Mouse (Mus musculus) lung, embryonic 14.5 days (tissue): ENCODE measurements at regions not wholly inside any gene's neighbourhood (a gene's known extent, or its start where the extent isn't known, plus 50 kb on each side); places are given as distances from the start of the nearest gene placed in this dataset.
A peak's percentile ranks its signal among the peaks of the same experiment; 100 is the strongest.

Experiments used
- ATAC-seq: fragments of 200-750 bp; cut with Nextera tagmentation; 2 replicates; pipeline ENCODE4 v1.8.0; 2017; ENCODE audit warnings: mild to moderate bottlenecking, moderate TSS enrichment, moderate library complexity; ENCODE audit not compliant: insufficient read depth
- DNase-seq: peaks from one replicate; pipeline ENCODE4 v3.0.0-alpha.2; 2015
- H3K27ac ChIP-seq: fragments of 300-500 bp; sonication (generic); 2 replicates; pipeline ENCODE4 v1.5.1; 2014; ENCODE audit warnings: low read depth, mild to moderate bottlenecking, moderate library complexity
- H3K27me3 ChIP-seq: fragments of 300-500 bp; sonication (generic); 2 replicates; pipeline ENCODE4 v1.6.1; 2014; ENCODE audit warnings: low read length, control low read depth; ENCODE audit not compliant: insufficient read depth
- H3K36me3 ChIP-seq: fragments of 300-500 bp; sonication (generic); 2 replicates; pipeline ENCODE4 v1.6.1; 2014; ENCODE audit warnings: control low read depth; ENCODE audit not compliant: insufficient read depth
- H3K4me1 ChIP-seq: fragments of 300-500 bp; sonication (generic); 2 replicates; pipeline ENCODE4 v1.6.1; 2014; ENCODE audit warnings: antibody characterized with exemption, control low read depth; ENCODE audit not compliant: insufficient read depth
- H3K4me2 ChIP-seq: fragments of 300-500 bp; sonication (generic); 2 replicates; pipeline ENCODE4 v1.6.1; 2014; ENCODE audit warnings: mild to moderate bottlenecking
- H3K4me3 ChIP-seq: fragments of 300-500 bp; sonication (generic); 2 replicates; pipeline ENCODE4 v1.5.1; 2014; ENCODE audit warnings: low read depth, low read length
- H3K9ac ChIP-seq: fragments of 300-500 bp; sonication (generic); 2 replicates; pipeline ENCODE4 v1.6.1; 2014
- H3K9me3 ChIP-seq: fragments of 300-500 bp; sonication (generic); 2 replicates; pipeline ENCODE4 v1.6.1; 2016; ENCODE audit warnings: low read depth, low read length, control low read depth
- CTCF ChIP-seq: IDR thresholded peaks from 2 replicates; pipeline ENCODE4 v1.5.1; 2016; ENCODE audit warnings: antibody characterized with exemption, low read depth
- WGBS: fragments of 180-500 bp; shearing (Covaris S2); extraction: QIAGEN DNeasy Blood & Tissue Kit; methylation state at CpG from one replicate; pipeline ENCODE4 v1.1.7; 2014; 5-methylcytosine and 5-hydroxymethylcytosine counted together

DNA sequence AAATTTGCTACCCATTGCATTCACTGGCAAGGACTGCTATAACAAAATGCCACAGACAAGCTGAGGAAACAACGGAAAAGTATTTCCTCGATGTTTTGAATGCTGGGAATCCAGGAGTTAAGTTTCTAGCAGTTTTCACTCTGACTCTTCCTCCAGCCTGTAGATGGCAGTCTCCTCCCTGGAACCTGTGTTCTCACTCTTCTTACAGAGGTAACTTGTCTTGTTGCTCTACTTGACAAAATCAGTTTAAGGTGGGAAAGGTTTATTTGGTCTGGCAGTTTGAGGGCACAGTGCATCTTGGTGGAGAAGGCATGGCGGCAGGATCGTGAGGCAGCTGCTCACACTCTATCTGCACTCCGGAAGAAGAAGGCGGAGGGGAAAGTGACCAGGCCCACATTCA is 181.3 kb upstream of the Nckap5 start:
- ATAC-seq = no peak
- H3K9ac ChIP-seq = no peak overlapping the region
- DNase-seq = peak; percentile 56
- H3K27me3 ChIP-seq = no peaks in the 10 kb centered on the region
- WGBS = 55% methylated on average over 6 of the region's 6 CpGs
- peak; percentile 66 for TF ChIP-seq CTCF
- no peaks in the 10 kb centered on the region for H3K4me1 ChIP-seq
- H3K36me3 ChIP-seq = no peaks in the 10 kb centered on the region
- no peak overlapping the region for H3K27ac ChIP-seq
- no peak overlapping the region for H3K4me2 ChIP-seq
- H3K9me3 ChIP-seq = no peaks in the 10 kb centered on the region
- H3K4me3 ChIP-seq = no peak overlapping the region

DNA sequence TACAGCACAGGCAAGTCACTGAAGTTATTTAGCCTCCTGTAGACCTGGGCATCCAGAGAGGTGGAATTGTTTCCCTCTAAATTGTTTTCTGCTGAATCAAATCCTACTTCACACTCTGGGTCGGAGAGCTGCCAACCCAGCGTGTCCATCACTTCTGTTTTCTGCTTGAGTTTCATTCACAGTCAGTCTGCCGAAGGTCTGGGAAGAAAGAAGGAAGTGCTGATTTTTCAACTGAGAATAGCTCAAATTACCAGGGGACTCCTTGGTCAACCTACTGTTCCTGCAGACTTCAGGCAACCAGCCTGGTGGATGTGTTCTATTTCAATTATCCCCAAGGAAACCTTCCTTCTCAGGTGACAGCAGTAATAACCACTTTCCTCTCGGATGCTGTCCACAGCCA is 179.1 kb upstream of the Nckap5 start:
- Histone ChIP-seq H3K9ac (no peak overlapping the region), H3K9me3 (no peaks in the 10 kb centered on the region), H3K27me3 (no peaks in the 10 kb centered on the region), H3K4me1 (no peaks in the 10 kb centered on the region), H3K27ac (no peak overlapping the region), H3K4me3 (no peak overlapping the region), H3K4me2 (no peak overlapping the region), H3K36me3 (no peaks in the 10 kb centered on the region)
- ATAC-seq (no peak), DNase-seq (no peak)
- WGBS = 73% methylated on average over 4 of the region's 4 CpGs
- TF ChIP-seq CTCF = no peak

DNA sequence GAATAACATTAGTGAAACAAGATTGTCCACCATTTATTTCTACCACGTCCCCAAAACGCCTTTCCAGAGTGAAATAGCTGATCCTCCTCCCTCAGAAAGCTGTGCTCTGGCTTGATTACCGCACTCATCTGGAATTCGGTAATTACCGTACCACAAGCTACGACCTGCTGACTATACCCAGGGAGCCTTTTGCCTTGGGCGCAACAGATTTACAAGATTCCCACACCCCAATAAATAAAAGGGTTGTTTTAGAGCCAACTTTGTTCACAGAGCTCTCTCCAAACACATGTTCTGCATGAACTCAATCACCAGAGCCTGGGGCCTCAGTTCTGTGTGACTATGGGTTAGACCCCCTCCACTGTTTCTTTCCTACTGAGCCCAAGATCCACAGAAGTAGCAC is 171.1 kb upstream of the Nckap5 start:
- no peak overlapping the region for H3K4me2 ChIP-seq
- WGBS = 84% methylated on average over 7 of the region's 7 CpGs
- no peak for DNase-seq

DNA sequence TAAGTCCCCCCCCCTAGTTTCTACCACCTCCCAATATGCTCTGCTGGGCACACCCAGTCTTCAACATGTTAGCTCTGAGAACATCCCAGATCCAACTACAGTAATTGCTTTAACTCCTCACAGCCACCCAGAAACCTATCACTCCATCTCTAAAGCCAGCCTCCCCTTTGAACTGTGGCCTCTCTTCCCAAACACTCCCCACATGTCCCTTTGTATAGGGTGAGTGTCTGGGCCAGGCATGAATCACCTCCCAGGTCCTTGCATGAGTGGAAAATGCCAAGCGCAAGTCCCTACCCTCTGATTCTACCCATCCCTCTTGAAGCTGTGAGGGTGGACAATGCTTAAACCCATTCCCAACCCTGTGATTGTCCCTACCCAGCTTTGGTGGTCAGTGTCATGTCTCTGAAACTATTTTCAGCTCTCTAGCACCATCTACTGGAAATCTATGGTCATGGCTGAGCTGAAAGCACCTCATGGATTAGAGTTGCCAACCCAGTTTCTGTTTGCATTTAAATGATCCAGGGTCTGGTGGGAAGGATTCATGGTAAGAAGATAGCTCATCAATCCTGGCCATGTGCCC is 162.6 kb upstream of the Nckap5 start:
- ATAC-seq = peak; percentile 77
- peak; percentile 91 for DNase-seq
- peak; percentile 84 for TF ChIP-seq CTCF
- Histone ChIP-seq H3K4me3 (no peak overlapping the region), H3K9me3 (no peaks in the 10 kb centered on the region), H3K27ac (no peak overlapping the region), H3K4me2 (no peak overlapping the region), H3K27me3 (no peaks in the 10 kb centered on the region), H3K4me1 (no peaks in the 10 kb centered on the region), H3K36me3 (no peaks in the 10 kb centered on the region), H3K9ac (no peak overlapping the region)
- 71% methylated on average over 1 of the region's 1 CpGs for WGBS

More for the DNA sequence above, 171.1 kb upstream of the Nckap5 start:
- Histone ChIP-seq H3K4me3 (no peak overlapping the region), H3K36me3 (no peaks in the 10 kb centered on the region), H3K27me3 (no peaks in the 10 kb centered on the region), H3K4me1 (no peaks in the 10 kb centered on the region), H3K27ac (no peak overlapping the region), H3K9me3 (no peaks in the 10 kb centered on the region), H3K9ac (no peak overlapping the region)
- no peak for TF ChIP-seq CTCF
- no peak for ATAC-seq

DNA sequence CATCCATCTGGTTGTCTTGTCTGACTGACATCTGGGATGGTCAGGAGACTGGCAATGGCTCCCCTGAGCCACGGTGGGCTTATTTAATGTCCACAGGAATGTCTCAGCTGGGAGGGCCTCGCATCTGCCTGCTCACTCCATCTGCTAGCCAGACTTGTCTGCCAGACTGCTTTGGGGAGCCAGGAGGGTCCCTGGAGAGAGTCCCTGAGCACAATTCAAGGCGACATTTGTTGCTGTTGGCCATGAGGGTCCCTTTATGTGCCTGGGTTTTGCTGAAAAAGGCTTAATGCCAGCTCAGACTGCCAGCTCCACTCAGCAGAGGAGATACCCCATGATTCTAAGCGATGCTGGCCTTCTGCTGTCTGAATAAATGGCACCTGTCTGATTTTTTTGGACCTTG is 161.8 kb upstream of the Nckap5 start:
- Histone ChIP-seq H3K27ac (no peak overlapping the region), H3K4me3 (no peak overlapping the region), H3K27me3 (no peaks in the 10 kb centered on the region), H3K9me3 (no peaks in the 10 kb centered on the region), H3K4me2 (no peak overlapping the region), H3K36me3 (no peaks in the 10 kb centered on the region), H3K9ac (no peak overlapping the region), H3K4me1 (no peaks in the 10 kb centered on the region)
- WGBS = 65% methylated on average over 4 of the region's 4 CpGs
- ATAC-seq (no peak), DNase-seq (no peak)
- TF ChIP-seq CTCF = no peak

DNA sequence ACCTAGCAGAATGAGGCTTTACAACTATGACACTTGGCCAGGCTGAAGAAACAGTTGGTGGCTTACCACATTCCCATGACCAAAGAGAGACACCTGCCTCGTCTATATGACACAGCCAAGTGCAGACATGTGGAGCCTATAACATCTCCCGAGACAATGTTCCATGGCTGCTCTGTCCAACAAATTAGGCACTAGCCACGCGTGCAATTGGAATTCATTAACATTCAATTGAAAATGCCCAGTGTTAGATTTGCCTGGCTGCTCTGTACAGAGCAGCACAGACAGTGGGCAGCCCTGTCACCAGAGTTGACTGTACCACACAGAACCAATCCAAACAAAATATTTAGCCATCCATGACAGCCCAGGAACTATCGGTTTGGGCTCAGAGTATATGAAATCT is 152.2 kb upstream of the Nckap5 start:
- DNase-seq (no peak), ATAC-seq (no peak)
- no peaks in the 10 kb centered on the region for H3K4me1 ChIP-seq
- H3K9me3 ChIP-seq = no peaks in the 10 kb centered on the region
- H3K4me2 ChIP-seq = no peak overlapping the region
- 84% methylated on average over 5 of the region's 5 CpGs for WGBS
- H3K9ac ChIP-seq = no peak overlapping the region
- H3K27me3 ChIP-seq = no peaks in the 10 kb centered on the region
- H3K27ac ChIP-seq = no peak overlapping the region
- TF ChIP-seq CTCF = no peak
- H3K36me3 ChIP-seq = no peaks in the 10 kb centered on the region
- no peak overlapping the region for H3K4me3 ChIP-seq

DNA sequence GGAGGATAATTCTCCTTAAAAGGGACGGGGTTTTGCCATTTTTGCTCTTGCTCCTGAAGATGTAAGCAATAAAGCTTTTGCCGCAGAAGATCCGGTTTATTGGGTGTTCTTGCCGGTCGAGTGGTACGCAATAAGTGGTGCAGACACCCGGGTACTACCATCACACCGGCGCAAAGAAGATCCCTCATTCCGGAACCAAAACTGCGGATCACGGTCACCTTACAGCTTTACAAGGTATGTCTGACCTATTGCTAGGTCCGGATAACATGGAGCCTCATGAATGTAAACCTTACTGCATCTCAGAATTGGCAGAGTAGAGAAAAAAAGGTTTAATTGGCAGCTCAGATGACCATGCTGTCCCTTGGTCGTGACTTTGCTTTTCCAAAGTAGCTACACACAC is 149.7 kb upstream of the Nckap5 start:
- WGBS = 96% methylated on average over 14 of the region's 14 CpGs
- Histone ChIP-seq H3K9me3 (no peaks in the 10 kb centered on the region), H3K4me1 (no peaks in the 10 kb centered on the region), H3K36me3 (no peaks in the 10 kb centered on the region), H3K27me3 (no peaks in the 10 kb centered on the region), H3K4me2 (no peak overlapping the region), H3K4me3 (no peak overlapping the region), H3K9ac (no peak overlapping the region), H3K27ac (no peak overlapping the region)
- DNase-seq = no peak
- ATAC-seq = no peak
- no peak for TF ChIP-seq CTCF

DNA sequence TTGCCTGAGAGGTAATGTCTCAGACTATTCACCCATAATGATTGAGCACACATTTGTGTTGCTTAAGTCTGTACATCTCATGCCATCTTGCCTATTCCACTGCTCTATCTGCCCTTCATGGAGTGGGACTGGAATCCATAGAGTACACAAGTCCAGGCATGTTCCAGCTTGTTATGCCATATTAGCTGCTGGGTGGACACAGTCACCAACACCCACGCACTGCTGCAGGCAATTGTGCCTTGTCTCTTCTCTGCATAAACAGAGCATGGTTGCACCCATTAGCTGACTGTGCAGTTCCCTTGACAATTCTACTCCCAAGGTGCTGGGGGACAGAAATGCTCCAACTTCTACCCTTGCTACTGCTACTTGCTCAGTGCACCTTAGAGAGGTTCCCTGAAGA is 143.3 kb upstream of the Nckap5 start:
- ATAC-seq (no peak), DNase-seq (no peak)
- Histone ChIP-seq H3K27ac (no peak overlapping the region), H3K4me2 (no peak overlapping the region), H3K4me3 (no peak overlapping the region), H3K4me1 (no peaks in the 10 kb centered on the region), H3K9ac (no peak overlapping the region), H3K9me3 (no peaks in the 10 kb centered on the region), H3K36me3 (no peaks in the 10 kb centered on the region), H3K27me3 (no peaks in the 10 kb centered on the region)
- WGBS = 72% methylated on average over 1 of the region's 1 CpGs
- TF ChIP-seq CTCF = no peak
